Mouse (Mus musculus) left cerebral cortex, postnatal 10 days (tissue): ENCODE data around the gene Pkn3. TPM values are rescaled to one million over a fixed set of nuclear protein-coding genes. Genes with fewer than 3 reads are reported as not detected.
"Not testable (repeated sequence)": the region's sequence is repeated elsewhere in the genome, so short reads cannot be mapped to it uniquely, and the experiment has no call there.

Experiments used
- DNase-seq, 2 experiments: peaks; one replicate each; pipeline ENCODE4 v3.0.0; 2021 to 2022; ENCODE audit warnings: low spot score in 2 of 2, mixed read lengths in 1 of 2; ENCODE audit errors: extremely low spot score in 1 of 2
- intact Hi-C: fragments of 180-260 bp; cut with DNase I; formaldehyde crosslinking; loops from one replicate; pipeline ENCODE4 v1.15.1; 2025
- total RNA-seq, 2 experiments: library from RNA; stranded (reverse); gene quantifications; 2 replicates each; pipeline ENCODE4 v1.2.3; 2021

Gene Pkn3
- total RNA-seq: 1 to 10 TPM; 1.6 TPM

DNA sequence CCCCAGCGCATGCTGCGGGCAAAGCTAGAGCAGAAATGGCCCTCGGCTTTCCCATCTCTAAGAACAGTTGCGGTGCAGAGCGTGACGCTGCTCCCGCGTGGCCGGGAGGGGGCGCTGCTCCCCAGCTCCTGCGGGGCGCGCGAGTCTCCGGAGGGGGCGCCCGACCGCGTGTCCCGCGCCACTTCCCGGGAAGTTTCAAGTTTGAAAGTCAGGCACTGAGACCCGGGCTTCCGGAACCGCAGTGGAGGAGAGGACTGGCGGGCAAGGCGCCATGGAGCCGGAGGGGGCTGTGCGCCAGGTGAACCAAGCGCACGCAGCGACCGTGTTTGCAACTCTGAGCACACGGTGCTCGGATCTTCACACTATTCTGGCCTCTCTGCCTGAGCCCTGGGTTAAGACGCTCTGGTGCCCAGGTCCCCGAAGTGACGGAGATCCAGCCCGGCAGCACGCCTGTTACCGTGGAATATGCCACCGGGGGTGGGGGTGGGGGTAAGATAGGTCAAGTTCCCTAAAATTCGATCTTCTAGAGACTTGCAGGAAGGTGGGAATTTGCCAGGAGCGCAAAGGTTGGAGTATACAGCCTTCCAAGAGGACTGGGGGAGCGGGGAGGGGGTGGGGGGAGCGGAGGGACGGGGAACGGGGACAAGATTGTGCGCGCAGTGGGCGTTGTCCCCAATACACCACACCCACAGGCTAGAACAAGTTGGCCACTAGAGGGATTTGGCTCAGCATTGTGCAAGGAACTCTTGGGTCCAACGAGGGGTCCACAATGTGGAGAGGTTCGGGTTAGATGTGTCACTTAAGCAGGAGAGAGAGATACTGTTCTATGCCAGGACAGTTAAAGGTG, at the start of gene Pkn3:
TSS of gene Pkn3 (plus strand) at position 183 of the 847 bp plus-strand sequence.
- DNase-seq: peak; percentile 70 to 90
- intact Hi-C loops: loop anchor here (5.0 kb wide), 1 partner anchor 85 kb away; no protein-coding TSS in a partner anchor

DNA sequence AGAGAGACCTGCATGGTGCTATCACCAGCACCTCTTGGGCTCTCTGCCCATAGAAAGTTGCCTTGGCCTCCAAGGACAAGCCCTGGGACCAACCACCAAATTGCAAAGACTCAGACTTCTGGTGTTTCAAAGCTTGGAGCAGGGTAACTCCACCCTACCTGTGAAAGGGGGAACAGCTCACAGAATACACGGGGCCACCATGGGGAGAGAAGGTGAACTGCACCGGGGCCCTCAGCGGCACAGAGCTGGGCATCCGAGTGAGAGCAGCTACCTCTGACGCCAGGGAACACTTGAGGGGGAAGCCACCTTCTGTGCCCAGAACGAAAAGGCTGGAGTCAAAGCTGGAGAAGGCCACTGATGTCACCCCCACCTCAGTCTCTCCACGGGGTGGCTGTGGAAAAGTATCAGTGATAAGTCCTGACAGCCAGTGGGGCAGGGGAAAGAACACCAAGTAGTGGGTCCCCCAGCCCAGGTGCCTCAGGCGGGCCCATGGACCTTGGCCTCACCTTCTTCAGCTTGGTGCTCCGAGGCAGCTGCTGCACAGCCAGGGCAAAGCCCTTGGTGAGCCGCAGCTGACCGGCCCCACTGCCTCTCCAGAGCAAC, 45.1 kb upstream of the Pkn3 start:
- intact Hi-C loops: no loop called here
- peak in 1 of 2 experiments; percentile 47 for DNase-seq

DNA sequence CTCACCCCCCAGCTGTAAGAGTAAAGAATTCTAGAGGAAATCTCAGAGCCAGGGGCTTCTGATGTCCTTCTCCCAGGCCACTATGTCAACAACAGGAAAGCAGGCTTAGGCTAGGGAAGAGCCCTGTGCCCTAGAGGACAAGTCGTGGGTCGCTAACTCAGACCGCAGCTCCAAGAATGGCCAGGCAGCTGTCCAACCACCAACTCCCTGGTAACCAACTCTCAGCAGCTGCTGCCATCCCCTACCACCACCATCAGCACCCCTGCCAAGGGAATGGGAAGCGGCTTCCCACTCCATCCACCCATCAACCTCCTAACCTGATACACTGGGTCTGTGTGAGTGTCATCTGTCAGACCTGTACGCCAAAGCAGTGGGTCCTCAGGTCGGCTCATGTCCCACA, 44.5 kb upstream of the Pkn3 start:
- intact Hi-C loops: no loop called here
- DNase-seq: peak in 1 of 2 experiments; percentile 36

DNA sequence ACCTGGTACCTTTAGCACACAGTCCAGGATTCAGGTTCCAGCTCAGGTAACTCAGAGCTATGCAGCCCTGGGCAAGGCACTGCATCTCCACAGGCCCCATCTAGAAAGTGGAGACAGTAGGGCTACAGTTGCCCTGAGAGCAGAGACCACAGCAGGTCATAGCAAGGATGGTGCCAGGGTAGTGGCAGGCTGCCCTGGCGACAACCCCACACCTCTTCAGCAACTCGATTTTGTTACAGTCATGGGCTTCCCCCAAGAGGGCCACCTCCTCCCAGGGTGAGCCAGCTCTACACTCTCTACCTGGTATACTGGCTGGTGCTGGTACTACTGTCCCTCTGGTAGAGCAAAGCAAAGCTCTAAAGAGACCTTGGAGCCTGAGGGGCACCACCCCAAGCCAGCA, 39.7 kb upstream of the Pkn3 start:
- intact Hi-C loops: no loop called here

DNA sequence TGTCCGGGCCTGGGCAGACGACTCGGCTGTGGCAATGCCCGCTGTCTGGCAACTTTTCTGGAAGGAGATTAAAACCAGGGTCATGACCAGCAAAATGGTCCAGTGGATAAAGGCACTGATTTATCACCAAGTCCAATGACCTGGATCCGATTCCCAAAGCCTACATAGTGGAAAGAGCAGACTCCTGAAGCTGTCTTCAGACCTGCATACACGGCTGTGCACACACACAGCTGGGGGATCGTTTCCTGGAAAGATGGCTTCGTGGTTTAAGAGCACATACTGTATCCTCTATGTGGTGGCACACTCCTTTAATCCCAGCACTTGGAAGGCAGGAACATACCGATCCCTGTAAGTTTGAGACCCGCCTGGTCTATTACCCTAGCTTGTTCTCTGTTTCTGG, 39.1 kb upstream of the Pkn3 start:
- DNase-seq: no peak
- intact Hi-C loops: no loop called here

More for the DNA sequence above, 39.7 kb upstream of the Pkn3 start:
- DNase-seq: no peak

DNA sequence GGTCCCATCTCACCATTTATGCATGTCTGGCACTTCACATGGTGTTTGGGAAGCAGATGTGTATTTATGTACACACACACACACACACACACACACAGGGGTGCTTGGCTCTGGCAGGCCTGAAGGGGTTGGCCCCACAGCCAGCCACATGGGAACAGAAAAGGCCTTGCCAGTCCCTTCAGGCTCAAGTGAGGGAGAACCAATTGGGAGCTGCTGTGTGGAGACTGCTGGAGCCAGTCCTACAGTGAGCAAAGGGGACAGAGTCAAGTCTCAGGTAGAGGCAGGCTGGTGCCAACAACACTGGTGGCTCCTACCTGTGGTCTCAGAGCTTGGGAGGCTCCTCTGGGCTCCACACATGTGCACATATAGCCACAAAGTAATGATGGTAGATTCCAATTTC, 37.8 kb upstream of the Pkn3 start:
- intact Hi-C loops: no loop called here
- DNase-seq: no peak

DNA sequence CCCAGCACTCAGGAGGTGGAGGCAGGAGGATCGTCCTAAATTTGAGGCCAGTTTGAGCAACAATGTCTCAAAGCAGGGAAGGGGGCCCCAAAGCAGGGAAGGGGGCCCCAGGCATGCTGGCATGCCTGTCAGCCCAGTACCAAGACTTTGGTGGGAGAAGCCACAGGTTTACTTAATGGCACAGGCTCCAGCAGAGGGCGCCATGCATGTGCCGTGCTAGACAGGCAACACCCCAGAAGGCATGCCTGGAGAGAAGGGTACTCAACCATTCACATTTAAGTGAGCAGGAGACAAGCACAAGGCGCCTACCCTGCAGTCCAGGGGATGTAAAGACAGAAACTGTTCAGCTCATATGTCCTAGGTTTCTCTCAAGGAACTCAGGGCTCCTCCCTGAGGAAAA, 35.0 kb upstream of the Pkn3 start:
- intact Hi-C loops: no loop called here
- DNase-seq: peak in 1 of 2 experiments; percentile 88

DNA sequence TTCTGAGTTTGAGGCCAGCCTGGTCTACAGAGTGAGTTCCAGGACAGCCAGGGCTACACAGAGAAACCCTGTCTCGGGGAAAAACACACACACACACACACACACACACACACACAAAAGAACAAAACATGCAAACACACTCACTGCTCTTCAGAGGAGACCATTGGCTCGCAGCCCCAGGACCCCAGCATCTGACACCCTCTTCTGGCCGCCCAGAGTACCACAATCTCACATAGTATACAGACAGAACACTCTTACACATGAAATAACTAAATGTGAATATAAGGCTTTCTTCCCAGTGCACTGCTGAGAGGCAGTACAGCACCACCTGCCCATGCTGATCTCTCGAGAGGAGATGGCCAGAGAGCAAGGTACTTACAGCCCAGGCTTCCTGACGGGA, 32.9 kb upstream of the Pkn3 start:
- no peak for DNase-seq
- intact Hi-C loops: no loop called here

DNA sequence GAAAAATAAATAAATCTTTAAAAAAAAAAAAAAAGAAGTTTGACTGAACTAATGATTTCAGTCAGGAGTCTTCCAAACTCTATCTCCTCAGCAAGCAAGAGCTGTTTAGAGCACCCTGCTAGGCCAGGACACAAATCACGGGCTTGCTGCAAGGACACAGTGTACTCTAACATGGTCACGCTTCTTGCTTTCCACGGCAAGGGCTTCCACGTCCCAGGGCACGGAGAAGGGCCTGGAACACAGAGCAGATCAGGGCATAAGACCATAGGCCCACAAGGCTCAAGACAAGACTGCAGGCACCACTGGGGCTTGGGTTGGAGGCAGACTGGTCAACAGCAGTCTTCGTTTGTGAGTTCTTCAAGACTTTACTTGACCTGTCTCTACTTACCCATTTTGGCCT, 30.4 kb upstream of the Pkn3 start:
- intact Hi-C loops: no loop called here
- no peak for DNase-seq

DNA sequence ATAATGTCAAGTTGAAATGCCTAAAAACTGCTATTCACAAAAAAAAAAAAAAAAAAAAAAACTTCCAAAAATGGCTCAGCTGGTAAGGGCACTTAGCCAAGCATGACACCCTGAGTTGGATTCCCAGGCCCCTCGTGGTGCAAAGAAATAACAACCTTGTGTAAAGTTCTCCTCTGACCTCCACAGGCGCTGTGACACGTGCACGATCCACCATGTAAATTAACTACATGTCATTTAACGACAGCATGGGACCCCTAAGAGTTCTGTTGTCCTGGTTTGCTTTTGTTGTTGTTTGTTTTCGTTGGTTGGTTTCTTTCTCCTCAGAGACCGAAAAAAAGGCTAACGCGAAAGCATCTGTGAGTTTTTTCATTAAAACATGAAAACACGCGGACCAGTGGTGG, 29.4 kb upstream of the Pkn3 start:
- intact Hi-C loops: no loop called here
- DNase-seq: no peak

DNA sequence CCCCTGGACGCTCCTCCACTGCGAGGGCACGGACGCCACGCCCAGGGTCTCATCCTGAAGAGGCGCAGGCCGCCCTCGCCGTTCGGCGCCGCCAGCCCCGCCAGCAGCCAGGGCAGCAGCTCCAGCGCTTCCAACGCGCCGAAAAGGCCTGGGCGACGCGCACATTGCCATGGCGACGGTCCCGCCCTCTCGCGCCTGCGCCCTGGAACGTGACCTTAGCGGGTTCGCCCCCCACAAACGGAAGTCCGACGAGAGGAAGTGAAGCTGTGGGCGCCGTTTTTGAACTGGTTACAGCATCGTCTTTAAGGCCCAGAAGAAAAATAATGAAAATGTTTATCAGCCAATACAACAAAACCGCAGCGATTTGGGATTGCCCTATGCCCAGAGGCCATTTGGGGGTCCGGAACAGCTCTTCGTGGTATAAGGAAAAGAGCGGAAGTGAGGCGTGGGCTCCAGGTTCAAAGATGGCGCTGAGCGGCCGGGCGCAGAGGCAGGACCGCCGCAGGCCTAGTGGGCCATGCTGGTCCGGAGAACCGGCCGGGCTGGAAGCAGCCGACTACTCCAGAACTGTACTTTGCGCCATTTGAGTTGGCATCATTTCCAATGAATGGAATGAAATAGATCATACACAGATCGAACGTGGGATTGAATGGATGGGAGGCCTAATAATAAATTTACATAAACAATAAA, 28.6 kb upstream of the Pkn3 start, which contains the start of gene Wdr34:
TSS of gene Wdr34 (minus strand) at position 183 of the 690 bp plus-strand sequence.
- intact Hi-C loops: no loop called here
- peak; percentile 97 to 98 for DNase-seq

DNA sequence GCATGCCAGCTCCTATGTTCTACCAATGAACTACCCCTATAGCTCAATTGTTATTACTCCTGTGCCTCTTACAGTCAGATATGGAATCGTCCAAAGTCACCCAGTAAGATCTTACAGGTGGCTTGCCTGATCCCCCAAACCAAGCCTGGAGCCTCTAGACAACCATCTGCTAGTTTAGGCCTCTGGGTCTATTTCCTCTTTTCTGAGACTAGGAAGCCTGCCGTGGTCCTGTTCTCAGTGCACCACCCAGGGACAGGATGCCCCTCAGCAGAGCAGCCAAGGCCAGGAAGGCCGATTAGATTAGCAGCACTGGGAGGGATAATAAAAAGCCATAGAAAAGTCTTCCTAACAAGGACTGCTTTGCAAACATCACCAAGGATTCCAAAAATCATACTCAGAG, 27.7 kb upstream of the Pkn3 start:
- no peak for DNase-seq
- intact Hi-C loops: no loop called here

DNA sequence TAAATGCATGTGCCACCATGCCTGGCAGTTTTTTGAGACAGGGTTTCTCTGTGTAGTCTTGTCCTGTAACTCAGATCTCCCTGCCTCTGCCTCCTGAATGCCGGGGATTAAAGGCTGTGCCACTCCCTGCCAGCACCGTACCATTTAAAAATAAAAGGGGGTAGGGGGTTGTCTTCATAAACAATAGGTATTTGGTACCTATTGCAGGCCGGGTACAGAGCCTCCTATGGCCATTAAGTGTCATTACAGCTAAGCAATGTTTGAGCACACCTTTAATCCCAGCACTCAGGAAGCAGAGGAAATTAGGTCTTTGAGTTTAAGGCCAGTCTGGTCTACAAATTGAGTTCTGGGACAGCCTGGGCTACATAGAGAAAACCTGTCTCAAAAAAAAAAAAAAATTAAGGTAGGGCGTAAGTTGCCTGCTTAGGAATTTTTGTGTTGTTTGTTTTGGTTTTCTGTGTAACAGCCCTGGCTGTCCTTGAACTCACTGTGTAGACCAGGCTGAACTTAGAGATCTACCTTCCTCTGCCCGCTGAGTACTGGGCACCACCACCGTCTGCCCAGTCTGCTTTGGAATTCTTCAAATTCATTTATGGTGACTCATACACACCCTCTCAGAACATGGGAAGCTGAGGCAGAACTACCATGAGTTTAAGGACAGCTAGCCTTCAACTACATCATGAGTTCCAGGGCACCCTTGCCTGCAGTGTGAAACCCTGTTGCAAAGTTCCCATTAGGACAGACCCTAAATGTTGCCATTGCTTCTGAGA, 25.3 kb upstream of the Pkn3 start:
- intact Hi-C loops: no loop called here
- no peak for DNase-seq

DNA sequence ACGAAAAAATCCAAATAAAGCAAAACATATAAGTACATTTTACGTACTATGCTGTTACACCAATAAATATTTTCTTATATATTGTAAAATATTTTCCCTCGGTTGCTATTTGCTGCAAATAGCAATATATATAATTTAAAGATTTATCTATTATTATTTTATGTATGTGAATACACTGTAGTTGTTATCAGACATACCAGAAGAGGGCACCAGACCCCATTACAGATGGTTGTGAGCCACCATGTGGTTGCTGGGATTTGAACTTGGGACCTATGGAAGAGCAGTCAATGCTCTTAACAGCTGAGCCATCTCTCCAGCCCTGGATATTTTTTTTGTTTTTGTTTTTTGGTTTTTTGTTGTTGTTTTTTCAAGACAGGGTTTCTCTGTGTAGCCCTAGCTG, 22.2 kb upstream of the Pkn3 start:
- DNase-seq, intact Hi-C loops: not testable (repeated sequence)

DNA sequence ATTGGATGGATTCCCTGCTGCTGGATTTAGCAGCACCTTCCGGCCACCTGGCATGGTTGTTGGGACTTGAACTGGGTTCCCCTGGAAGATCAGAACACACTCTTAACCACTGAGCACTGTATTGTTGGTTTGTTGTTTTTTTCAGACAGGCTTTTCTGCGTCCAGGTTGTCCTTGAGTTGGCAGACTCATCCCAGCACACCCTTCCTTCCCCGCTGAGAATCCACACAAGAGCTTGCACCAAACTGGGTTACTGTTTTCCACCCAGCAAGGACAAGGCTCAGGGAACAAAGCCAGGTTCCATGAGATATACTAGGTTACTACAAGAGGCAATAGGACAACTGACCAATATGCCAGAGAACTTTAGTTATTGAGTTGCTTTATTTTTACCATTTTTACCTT, 20.7 kb upstream of the Pkn3 start:
- intact Hi-C loops: no loop called here

DNA sequence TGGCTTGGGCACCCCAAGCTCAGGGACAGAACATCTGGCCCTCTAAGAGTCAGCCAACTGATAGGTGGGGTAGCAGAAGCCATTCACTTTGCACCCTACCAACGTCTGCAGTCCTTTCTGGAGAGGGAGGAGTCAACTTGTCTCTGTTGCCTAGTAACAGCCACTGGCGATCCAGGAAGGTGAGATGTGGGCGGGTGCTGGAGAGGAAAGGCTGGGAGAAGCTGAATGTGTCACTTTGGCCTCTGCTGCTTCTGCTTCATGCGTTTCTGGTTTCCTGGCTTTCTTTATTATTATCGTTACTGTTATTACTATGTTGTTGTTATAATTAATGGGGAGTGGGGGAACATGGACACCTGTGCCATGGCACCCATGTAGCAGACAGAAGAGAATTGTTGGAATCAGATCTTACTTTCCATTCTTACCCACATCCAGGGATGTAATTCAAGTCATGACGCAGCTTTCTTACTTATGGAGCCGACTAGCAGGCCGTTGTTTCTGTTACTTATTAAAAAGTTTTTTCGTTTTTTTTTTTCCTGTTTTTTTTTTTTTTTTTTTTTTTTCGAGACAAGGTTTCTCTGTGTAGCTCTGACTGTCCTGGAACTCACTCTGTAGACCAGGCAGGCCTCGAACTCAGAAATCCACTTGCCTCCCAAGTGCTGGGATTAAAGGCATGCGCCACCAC, 20.1 kb upstream of the Pkn3 start, which contains the start of gene Set:
TSS of gene Set (plus strand) at position 156 of the 682 bp plus-strand sequence.
- intact Hi-C loops: no loop called here
- DNase-seq: peak in 1 of 2 experiments; percentile 31

More for the DNA sequence above, 20.7 kb upstream of the Pkn3 start:
- DNase-seq: no peak

DNA sequence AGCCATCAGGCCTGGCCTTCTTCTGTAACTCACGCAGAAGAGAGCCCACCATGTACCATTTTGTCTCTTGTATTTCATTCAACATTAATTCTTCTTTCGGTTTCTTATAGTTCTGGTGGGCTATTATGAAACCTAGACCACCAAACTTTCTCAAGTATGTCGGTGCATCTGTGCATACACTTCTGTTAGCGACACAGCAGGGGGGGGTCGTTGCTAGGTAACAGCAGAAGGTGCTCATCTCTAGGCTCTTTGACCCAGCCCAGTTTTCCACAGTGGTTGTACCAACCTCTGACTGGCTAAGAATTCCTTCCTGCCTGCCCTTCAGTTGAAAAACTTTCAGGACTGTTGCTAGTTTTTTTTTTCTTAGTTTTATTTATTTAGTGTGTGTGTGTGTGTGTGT, 19.1 kb upstream of the Pkn3 start:
- intact Hi-C loops: no loop called here
- DNase-seq: no peak
